Mouse (Mus musculus): ENCODE data around the gene Pxn.
A peak's percentile ranks its signal among the peaks of the same experiment; 100 is the strongest.

Pxn gene

DNA sequence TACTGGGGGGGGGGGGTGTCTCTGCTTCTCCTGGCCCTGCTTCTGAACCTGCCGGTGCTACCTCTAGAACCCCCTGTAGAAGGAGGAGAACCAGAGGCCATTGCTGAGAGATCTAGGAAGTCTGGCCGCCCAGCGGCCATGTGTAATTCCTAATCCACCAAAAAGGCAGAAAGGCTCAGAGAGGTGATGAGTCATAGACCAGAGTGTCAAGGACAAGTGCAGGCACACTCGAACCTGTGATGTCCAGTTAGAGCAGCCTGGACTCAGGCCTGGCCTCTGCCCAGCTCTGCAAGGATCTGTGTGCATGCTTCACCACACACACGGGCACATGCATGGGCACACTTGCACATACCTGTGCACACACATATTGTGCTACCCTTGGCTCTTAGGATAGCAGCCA is 21.7 kb downstream of the Pxn start:
- DNase-seq (ENCODE audit: low spot score), result no peak

DNA sequence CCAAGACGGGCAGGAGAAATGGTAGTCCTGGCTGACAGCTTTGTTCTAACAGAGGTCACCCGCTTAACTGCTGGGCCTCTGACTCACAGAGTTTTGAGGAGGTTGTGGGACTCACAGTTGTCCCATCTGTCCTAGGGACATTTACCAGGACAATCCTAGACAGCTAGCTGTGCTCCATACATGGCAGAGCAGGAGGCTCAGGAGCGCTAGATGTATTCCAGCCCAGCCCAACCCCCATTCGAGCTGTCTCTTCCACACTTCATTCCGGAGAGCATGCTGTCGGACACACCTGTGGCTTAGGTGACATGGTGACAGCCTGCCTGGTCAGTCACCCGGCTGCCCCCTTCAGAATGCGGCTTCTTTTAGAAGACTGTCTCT is 22.9 kb downstream of the Pxn start:
- DNase-seq (ENCODE audit: low spot score), result no peak

DNA sequence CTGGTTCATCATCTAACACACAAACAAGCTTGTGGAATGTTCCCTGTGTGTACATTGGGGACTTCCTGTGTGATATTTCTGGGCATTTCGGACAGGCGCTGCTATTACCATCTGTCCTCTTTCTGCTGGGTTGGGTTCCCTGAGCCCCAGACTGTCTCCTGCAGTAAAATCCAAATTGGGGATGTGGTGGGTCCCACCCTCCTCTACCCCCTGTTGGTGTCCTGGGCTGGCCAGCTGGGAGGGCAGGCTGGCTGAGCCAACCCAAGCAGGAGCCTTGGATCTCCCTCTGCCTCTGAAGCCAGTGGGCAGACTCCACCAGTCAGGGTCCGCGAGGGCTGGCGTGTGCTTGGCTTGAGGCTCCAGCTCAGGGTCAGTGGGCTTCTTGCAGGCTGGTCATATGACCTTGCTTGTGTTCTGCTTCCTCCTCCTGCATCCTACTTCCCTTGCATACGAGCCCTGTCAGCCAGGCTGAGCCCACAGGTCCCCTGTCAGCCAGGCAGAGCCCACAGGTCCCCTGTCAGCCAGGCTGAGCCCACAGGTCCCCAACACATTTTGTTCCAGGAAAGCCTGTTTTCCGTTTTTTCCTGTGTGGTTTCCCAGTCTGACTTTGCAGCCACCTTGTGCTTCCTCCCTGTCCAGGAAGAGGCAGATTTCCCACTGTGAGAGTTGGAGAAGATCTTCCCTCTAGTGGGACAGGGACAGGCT is 23.4 kb downstream of the Pxn start:
- no peak for DNase-seq (ENCODE audit: low spot score)

DNA sequence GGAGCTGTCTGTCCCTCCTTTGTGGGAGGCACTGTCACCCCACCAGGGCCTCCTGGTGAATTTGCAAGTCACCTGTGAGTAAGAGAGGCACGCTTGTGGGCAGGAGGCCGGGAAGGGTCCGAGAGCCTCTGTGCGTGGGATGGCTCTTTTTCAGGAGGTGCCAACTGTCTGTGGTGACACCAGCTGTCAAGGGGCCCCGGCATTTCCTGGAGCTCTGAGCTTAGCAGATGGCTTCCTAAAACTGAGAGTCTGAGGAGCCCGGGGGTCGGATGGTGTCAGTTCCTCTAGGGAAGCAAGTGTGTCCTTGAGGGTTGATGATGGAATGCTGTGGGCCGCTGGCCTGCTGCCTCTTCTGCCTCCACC is 24.0 kb downstream of the Pxn start:
- DNase-seq (ENCODE audit: low spot score), result no peak

DNA sequence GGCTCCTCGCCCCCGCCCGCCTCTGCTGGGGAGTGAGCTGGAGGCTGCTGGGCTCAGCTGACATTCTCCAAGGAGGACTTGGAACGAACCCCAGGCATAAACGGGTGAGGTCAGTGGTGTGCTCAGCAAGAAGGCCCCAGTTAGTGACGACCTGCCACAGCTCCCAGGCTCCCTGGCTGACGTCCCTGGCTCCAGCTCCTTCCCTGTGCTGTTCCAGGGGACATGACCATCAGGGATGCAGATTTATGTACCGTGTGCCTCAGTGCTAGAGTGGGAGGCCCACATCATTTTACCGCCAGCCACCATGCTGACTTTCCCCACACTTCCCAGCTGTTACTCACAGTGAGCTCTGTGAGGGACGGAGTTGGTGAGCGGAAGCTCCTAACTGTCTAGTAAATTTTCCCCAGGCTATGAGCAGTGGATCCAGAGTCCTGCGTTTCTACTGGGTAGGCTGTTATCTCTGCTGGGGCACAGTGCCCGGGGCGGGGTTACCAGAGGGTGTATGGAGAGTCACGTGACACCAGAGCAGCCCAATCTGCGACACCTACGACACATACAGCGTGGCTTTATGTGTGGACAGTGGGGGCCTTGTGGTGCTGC is 25.3 kb downstream of the Pxn start:
- DNase-seq (ENCODE audit: low spot score), result no peak

DNA sequence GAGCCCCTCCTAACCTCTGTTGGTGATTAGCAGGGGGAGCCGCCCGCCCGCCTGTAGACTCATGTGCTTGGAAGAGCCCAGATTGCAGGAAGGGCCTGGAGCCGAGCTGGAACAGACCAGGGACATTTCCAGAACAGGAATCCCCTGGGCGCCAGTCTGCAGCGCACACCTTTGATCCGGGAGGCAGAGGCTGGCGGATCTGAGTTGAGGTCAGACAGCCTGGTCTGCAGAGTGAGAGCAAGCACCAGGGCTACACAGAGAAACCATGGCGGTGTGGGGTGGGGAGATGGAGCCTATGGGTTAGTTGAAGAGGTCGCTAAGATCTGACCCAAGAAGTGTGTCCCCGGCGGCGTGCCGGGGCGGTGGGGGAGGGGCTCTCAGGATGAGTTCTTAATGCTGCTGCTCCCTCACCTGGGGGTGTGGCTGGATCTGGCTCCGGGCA is 27.8 kb downstream of the Pxn start:
- no peak for DNase-seq (ENCODE audit: low spot score)

DNA sequence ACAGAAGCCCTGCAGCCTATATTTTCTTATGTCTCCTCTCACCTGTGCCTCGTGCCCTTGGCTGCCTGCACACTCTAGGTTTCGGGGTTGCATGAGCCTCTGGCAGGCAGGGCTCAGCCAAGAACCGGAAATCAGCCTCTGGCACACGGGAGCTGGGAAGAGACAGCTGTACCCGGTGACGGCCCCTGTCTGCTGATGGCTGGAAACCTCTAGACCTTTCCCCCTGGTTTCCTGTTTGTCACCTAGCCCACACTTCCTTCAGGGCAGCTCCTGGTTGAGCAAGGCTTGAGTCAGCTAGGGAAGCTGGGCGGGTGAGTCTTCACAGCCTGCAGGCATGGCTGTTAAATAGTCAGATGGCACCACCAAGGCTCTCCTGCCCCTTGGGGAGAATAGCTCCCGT is 28.4 kb downstream of the Pxn start:
- DNase-seq (ENCODE audit: low spot score), result no peak

DNA sequence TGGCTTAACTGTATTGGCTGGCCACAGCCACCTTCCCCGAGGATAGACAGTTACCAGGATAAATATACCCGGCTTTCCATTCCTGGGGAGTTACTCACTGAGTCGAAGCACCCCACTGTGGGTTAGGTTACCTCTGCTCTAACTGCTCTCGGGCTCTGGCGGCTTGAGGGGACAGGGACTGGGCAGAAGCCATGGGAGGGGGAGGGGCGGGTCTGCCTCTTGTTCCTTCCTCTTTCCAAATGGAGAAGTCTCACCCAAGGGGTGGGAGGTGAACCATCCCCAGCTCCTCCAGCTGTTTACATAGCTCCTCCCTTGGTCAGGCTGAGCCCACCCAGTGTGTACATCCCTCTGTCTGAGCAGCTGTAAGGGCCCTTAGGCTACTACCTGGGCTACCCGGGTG is 29.2 kb downstream of the Pxn start:
- no peak for DNase-seq (ENCODE audit: low spot score)

DNA sequence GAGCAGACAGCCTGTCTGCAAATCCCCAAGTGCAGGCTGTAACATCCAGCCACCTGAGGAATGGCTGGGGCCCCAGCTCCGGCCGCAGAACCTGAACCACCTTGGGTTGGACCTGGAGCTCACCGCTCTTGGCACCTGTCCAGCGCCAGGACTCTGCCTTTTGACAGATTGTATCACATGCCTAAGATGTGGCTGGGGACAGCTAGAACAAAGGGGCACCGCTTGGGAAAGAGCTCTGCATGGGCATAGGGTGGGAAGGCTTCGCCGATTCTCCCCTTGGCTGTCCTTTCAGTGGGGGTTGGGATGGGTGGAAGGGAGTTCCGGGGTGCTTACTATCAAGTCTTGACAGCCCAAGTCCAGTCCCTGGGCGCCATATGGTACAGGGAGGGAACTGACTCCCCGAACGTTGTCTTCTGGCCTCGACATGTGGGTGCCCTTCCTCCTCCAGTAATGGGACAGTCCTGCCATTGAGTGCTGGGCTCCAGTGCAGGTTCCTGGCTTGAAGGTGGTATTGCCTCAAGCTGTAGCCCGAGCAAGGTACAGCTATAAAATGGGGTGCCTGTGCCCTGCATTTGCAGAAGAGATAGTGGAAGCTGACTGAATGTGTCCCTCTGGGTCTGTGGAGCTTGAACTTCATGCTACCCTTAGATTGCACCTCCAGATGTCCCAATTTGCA is 31.7 kb downstream of the Pxn start:
- no peak for DNase-seq (ENCODE audit: low spot score)

DNA sequence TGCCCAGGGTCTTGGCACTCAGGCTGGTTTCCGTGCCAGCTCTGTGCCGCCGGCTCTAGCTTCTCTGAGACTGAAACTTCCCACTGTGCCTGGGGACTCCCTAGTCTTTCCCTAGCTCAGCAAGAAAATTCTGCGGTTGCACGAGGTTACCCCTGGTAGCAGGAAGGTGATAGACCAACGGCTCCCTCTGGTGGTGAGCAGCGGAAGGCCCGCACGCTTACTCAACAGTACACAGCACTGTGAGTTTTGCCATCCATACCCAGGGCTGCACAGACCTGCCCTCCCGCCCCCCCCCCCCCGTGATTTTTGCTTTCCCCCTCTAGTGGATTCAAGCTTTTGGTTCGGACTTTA is 32.2 kb downstream of the Pxn start:
- peak; percentile 87 for DNase-seq (ENCODE audit: low spot score)

DNA sequence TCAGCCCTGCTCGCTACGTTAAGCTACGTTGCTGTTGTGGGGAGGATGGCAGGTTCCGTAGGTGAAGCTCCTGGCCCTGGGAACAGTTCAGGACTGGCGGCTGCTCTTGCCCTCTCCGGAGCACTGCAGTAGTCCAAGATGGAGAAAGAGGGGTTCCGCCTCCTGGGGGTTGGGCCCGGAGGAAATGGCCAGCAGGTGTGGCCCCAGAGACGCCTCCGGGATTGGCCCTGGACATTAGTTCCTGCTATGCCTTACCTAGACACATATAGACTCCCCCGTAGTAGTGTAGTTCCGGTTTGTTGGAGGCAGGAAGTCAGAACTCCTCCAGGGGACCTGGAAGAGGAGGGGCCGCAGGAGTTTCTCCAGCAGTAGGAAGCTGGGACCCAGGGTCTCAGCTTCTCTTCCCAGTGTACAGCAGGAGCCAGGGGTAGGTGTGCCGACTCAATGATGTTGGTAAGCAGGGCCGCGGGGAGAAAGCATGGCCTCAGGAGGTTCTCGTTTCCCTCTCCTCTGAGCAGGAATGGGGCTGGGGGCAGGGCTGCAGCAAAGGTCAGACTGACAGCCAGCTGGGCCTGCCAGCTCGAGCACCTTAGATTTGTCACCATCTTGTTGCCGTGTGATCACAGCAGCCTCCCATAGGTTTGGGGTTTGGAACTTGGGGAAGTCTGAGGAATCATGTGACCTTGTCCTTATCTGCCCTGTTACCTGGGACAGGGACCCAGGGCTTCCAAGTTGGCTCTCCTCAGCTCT is 36.3 kb downstream of the Pxn start:
- DNase-seq (ENCODE audit: low spot score), result no peak

DNA sequence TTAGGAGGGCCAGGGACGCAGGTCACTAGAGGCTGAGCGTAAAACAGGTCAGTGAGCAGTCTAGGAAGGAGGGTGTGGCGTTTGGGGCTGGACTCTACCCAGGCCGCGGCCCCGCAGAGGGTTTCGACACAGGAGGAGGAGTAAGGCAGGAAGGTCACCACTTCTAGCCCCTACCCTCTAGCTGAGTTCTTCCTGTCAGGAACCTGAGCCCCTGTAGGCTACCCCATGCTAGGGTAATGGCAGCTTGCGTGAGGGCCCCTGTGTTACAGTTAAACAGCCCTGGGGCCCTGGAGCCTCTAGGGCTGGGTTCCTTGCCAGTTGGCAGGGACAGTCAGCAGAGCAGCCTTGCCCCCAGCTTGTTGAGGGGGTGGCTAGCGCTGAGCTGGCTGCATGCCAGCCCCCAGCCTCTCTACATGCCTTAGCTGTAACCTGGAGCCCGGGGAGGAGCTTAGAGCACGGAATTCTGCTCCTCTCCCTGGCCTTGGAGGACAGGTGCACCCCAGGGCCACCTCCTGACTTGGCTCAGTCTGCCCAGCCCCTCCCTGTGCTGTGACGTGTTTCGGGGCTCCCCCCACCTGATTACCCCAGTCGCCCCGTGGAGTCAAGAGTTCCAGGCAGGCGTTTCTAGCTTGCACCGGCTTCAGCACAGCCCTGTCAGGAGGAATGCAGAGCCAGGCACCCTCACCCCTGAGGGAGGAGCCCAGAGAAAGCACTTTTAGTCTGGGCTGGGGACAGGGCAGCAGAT is 37.2 kb downstream of the Pxn start:
- no peak for DNase-seq (ENCODE audit: low spot score)

DNA sequence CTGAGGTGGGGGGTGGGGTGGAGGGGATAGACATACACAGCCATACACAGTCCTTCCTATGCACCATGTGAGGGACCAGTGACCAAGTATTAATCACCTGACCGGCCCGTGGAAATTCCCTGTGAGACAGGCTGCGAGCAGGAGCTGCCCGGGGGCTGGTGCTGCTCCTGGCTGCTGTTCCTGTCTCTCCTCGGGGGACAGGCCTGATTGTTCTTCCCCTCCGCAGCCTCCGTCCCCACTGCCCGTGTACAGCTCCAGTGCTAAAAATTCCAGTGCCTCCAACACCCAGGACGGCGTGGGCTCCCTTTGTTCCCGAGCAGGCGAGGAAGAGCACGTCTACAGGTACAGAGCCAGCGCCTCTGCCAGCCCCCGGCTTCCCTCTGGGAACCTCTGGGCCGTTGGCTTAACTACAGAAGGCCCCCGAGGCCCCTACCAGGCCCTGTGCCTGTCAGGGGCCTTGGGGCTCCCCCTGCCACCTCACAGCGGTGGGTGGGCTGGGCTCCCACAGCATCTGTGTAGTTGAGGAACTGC is 38.2 kb downstream of the Pxn start:
- DNase-seq (ENCODE audit: low spot score), result no peak

DNA sequence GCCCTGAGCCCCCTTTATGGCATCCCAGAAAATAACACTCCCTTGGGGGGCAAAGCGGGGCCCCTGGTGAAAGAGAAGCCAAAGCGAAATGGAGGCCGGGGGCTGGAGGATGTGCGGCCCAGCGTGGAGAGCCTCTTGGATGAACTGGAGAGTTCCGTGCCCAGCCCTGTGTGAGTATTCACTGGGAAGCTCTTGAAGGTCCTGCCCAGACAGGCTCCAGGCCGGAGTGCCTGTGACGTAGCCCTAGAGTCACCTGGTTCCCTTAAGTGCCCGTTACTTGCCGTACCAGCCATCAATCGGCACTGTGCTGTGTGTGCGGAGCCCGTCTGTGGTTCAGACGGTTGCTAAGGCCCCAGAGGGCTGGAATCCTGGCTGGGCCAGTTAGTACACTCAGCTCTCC is 39.2 kb downstream of the Pxn start:
- DNase-seq (ENCODE audit: low spot score), result no peak

DNA sequence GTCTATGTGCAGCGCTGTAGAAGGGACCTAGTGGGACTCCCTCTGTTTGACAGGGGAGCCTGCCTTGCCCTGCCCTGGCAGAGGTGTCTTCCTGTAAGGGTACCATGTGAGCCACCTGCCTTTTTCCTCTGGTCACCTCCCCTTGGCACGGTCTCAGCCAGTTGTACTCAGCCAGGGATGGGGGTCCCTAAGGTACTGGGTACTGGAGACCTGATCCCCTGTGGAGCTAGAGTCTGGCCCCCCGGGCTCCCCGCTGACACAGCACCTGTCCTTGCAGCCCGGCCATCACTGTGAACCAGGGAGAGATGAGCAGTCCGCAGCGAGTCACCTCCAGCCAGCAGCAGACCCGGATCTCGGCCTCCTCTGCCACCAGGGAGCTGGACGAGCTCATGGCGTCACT is 40.1 kb downstream of the Pxn start:
- no peak for DNase-seq (ENCODE audit: low spot score)

DNA sequence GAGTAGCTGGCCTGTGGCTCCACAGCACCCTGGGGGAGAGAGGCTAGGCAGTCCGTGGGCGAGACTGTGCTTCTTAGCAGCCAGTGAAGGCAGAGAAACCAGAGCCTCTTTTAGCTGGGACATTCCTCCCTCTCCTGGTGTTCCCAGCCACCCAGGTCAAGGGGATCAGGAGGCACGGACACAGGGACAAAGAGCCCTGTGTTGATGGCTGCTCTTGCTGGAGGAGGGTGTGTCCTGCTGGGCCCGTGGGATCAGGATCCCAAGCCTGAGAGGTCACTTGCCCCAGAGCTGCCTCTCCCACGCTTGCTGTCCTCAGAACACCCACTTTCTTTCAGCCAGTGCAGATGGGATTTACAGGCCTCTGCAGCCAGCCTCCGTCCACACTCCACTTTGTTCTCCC is 40.5 kb downstream of the Pxn start:
- no peak for DNase-seq (ENCODE audit: low spot score)

DNA sequence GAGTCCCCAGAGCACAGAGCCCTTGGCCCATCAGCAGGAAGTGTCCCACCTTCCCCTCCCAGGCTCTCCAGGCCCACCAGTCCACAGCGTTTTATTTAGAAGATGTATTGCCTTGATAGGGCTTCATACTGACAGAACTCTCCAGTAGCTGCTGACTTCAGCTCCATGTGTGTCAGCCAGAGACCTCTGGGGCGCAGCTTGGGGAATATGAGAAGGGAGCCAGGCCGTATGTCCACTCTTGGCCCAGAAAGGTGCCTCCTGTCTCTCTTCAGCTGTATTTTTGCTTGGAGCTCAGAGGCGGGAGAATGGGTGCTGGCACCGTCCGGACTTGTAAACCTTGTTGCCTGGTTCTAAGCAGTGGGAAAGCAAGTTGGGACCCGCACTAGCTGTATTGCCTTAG is 40.9 kb downstream of the Pxn start:
- DNase-seq (ENCODE audit: low spot score), result no peak

DNA sequence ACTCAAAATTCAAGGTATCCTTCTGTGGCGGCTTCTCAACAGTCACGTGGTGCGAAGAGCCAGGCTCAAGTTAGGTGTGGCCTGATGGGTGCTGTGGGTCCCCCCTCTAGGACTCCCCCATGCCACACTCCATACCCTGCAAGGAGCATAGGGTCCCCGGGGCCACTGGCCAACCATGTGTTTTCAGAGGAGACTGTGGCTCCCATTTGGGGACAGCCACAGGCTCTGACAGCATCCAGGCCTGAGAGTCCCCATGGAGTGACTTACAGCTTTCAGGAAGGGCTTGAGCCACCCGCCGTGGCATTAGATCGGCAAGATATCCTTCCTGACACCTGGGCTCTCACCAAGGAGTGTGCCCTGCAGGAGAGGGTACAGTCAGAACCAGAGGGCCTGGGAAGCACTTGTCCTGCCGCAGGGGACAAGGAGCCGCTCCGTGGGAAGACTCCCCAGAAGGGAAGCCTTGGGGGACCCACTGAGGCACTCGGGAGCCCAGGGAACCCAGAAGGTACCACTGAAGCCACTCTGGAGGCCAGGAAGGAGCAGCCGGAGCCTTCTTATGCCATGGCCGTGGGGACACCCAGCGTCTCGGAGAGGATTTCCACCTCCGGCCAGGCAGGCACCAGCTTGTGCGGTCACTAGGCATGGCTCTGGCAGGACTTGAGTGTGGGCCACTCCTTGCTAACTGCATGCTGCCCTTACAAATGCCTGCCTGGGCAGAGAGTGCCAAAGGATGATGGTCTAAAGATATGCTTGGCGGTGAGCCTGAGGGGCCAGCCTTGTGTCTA is 42.2 kb downstream of the Pxn start:
- no peak for DNase-seq (ENCODE audit: low spot score)

DNA sequence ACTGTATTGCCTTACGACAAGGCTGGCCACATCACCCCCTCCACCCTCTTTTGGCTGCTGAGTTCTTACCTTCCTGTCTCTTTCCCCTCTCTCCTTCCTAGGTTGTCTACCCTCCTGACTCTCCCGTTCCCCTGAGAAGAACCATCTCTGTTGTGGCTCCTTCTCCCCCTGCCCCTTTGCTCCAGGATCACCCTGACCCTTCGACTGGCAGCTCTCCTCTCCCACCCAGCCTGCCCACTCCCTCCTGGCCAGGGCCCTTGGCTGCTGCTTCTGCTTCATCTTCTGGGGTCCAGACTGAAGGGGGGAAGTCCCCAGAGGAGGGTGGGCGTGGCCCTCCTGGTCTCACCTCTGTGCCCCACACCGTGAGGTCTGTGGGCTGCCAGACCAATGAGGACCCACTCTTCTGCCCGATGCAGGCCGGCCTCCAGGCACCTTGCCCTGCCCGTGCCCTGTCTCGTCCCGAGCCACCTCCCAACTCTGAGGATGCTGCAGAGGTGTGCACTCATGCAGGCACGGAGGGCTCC is 44.1 kb downstream of the Pxn start:
- no peak for DNase-seq (ENCODE audit: low spot score)

DNA sequence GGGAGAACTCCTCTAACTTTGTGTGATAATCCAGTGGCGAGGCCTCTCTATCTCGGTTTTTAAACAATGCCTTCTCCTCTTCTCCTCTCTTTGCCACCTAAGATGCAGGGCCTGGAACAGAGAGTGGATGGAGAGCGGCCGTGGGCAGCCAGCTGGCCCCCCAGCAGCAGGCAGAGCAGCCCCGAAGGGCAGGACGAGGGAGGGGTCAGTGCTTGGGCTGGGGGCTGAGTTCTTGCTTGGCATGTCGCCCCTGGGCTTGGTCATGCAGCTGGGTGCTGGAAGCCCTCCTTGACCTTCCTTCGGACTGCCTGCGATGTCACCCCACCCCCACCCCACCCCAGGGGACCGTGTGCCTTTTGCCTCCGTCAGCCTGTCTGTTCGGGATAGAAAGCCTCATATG is 44.9 kb downstream of the Pxn start:
- no peak for DNase-seq (ENCODE audit: low spot score)

DNA sequence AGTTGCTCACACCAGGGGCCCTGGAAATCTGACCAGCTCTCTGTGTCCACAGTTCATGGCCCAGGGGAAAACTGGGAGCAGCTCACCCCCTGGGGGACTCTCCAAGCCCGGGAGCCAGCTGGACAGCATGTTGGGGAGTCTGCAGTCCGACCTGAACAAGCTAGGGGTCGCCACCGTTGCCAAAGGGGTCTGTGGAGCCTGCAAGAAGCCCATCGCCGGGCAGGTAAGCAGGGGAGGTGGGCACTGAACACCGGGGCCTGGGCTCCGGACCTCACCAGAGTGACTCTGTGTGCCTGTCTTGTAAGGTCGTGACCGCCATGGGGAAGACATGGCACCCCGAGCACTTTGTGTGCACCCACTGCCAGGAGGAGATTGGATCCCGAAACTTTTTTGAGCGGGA is 45.3 kb downstream of the Pxn start:
- no peak for DNase-seq (ENCODE audit: low spot score)

Measured in layer of hippocampus, adult 9-10 months (tissue).